Mouse (Mus musculus) myocyte (in vitro differentiated cells): Measurements from ENCODE around the gene Caskin2.

Source experiments
- MYOD1 ChIP-seq, 3 experiments: IDR thresholded peaks; one replicate each; pipeline ENCODE4 v1.6.1; 2011; ENCODE audit warnings: control low read depth in 2 of 3, low read depth in 2 of 3, mild to moderate bottlenecking in 2 of 3, moderate library complexity in 1 of 3; ENCODE audit not compliant: insufficient read length in 2 of 3, control insufficient read depth in 1 of 3
- POLR2A ChIP-seq: IDR thresholded peaks from one replicate; pipeline ENCODE4 v1.6.1; 2011; ENCODE audit warnings: low read depth, mild to moderate bottlenecking, control low read depth, moderate library complexity; ENCODE audit not compliant: insufficient read length

DNA sequence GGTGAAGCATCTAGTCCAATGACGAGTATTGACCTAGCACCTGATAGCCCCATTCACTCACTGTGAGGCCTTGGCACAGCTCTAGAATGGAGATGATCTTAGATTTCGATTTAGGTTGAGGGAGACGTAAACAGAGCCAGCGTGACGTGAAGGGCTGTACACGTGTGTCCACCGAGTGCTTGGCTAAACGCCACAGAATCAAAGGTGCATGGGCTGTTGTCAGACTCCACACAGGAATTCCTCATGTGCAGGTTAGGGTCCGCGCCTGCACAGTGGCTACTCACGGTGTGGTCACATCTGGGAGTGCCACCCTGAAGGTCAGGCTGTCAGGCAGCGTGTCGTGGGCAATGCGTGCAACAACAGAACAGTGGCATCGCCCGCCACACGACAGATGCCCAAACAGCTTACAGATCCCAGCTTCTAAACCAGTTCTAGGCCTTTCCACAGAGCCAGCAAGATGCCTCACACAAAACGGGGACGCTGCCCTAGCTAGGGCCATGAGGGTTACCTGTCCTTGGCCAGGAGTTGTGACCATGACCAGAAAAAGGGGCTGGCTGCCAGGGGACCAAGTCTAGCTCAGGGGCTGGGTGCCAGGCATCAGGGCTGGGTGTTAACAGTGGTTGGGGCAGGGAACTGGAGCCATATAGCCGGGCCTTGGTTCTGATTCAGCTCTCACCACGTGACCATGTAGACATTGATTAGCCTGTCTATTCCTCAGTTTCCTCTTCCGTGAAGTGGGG is 24.3 kb upstream of the Caskin2 start:
- no peak for TF ChIP-seq MYOD1 (IDR thresholded peaks at IDR 0.05; ENCODE audit: control insufficient read depth in 1 of 3, insufficient read length in 2 of 3, low read depth in 2 of 3)
- TF ChIP-seq POLR2A, result no peak
